Mouse (Mus musculus) gastrocnemius, postnatal 36 days (tissue): ENCODE results near the gene Hexa. TPM values are rescaled to one million over a fixed set of nuclear protein-coding genes. Genes with fewer than 3 reads are reported as not detected.

Source experiments
- DNase-seq, 2 experiments: peaks; one replicate each; pipeline ENCODE4 v3.0.0; 2022
- intact Hi-C: fragments of 180-260 bp; cut with DNase I; formaldehyde crosslinking; loops from one replicate; pipeline ENCODE4 v1.15.1; 2025
- total RNA-seq, 2 experiments: library from RNA; stranded (reverse); gene quantifications; 2 replicates each; pipeline ENCODE4 v1.2.3; 2021

Hexa gene
- total RNA-seq, 2 experiments from 2014 or later: 22.6 to 23.6 TPM

GRCm38 (mm10) chr9:59551017-59551416, 11.7 kb downstream of the Hexa start:
- intact Hi-C loops: no loop called here
- DNase-seq: no peak

- DNase-seq: peak; percentile 36 to 45
- intact Hi-C loops: no loop called here
Measured at GRCm38 (mm10) chr9:59551620-59552031, 12.3 kb downstream of the Hexa start.

GRCm38 (mm10) chr9:59552610-59553009, 13.3 kb downstream of the Hexa start:
- DNase-seq: no peak
- intact Hi-C loops: no loop called here

- no peak for DNase-seq
- intact Hi-C loops: no loop called here
Measured at GRCm38 (mm10) chr9:59553719-59554118, 14.4 kb downstream of the Hexa start.

- peak; percentile 78 to 80 for DNase-seq
- intact Hi-C loops: loop anchor here (2.0 to 10.0 kb wide), 3 partner anchors 78 to 571 kb away; partner anchors contain the start of gene Arih1
Measured at GRCm38 (mm10) chr9:59565600-59565999, 26.3 kb downstream of the Hexa start.

GRCm38 (mm10) chr9:59567111-59567510, 27.8 kb downstream of the Hexa start:
- DNase-seq: peak; percentile 31 to 35
- intact Hi-C loops: loop anchor here (2.0 to 10.0 kb wide), 3 partner anchors 18 to 572 kb away; partner anchors contain the start of gene Arih1

- intact Hi-C loops: no loop called here
- no peak for DNase-seq
Measured at GRCm38 (mm10) chr9:59571852-59572251, 32.5 kb downstream of the Hexa start.

- DNase-seq: no peak
- intact Hi-C loops: no loop called here
Measured at GRCm38 (mm10) chr9:59577401-59577800, 38.1 kb downstream of the Hexa start.

GRCm38 (mm10) chr9:59577844-59578504, 38.6 kb downstream of the Hexa start, which contains the start of gene Celf6:
Gene Celf6, plus strand, starts transcription at chr9:59577917.
- DNase-seq: peak; percentile 43 to 61
- intact Hi-C loops: no loop called here

GRCm38 (mm10) chr9:59578505-59578867, 39.1 kb downstream of the Hexa start:
- intact Hi-C loops: no loop called here
- DNase-seq: no peak

- intact Hi-C loops: loop anchor here (2.0 to 10.0 kb wide), 2 partner anchors 18 to 680 kb away; no protein-coding TSS in a partner anchor
- DNase-seq: peak; percentile 29 to 40
Measured at GRCm38 (mm10) chr9:59584871-59585308, 45.5 kb downstream of the Hexa start.

GRCm38 (mm10) chr9:59588252-59588651, 48.9 kb downstream of the Hexa start:
- intact Hi-C loops: loop anchor here (10.0 kb wide), 1 partner anchor 683 kb away; no protein-coding TSS in a partner anchor
- DNase-seq: no peak

GRCm38 (mm10) chr9:59588710-59589671, 49.7 kb downstream of the Hexa start:
- DNase-seq: no peak
- intact Hi-C loops: loop anchor here (10.0 kb wide), 1 partner anchor 684 kb away; no protein-coding TSS in a partner anchor

GRCm38 (mm10) chr9:59589703-59590439, 50.5 kb downstream of the Hexa start:
- intact Hi-C loops: loop anchor here (10.0 kb wide), 1 partner anchor 685 kb away; no protein-coding TSS in a partner anchor
- DNase-seq: no peak

GRCm38 (mm10) chr9:59601661-59602060, 62.3 kb downstream of the Hexa start:
- intact Hi-C loops: no loop called here
- no peak for DNase-seq

GRCm38 (mm10) chr9:59605967-59606366, 66.6 kb downstream of the Hexa start:
- intact Hi-C loops: no loop called here

GRCm38 (mm10) chr9:59610950-59611349, 71.6 kb downstream of the Hexa start:
- intact Hi-C loops: no loop called here
- no peak for DNase-seq

More at GRCm38 (mm10) chr9:59605967-59606366, 66.6 kb downstream of the Hexa start:
- DNase-seq: no peak
